Mouse (Mus musculus): ENCODE measurements around the gene Tceal8. TPM values are rescaled to one million over a fixed set of nuclear protein-coding genes. Genes with fewer than 3 reads are reported as not detected.
"Not testable (repeated sequence)": the region's sequence is repeated elsewhere in the genome, so short reads cannot be mapped to it uniquely, and the experiment has no call there.

The Tceal8 gene
- 10 to 100 TPM; 35.2 to 41.5 TPM for total RNA-seq (2021)
- long read RNA-seq, experiment 1, transcript Tceal8-201 (3 exons, 1,250 nt): major isoform, 12 of 13 reads
- long read RNA-seq, experiment 1, partial matches to known transcripts: 0 of 13 reads
- long read RNA-seq, experiment 1, other reads (novel, unspliced or antisense): 1 of 13 reads
- long read RNA-seq, experiment 2, transcript Tceal8-201 (3 exons, 1,250 nt): major isoform, 29 of 30 reads
- long read RNA-seq, experiment 2, partial matches to known transcripts: 0 of 30 reads
- long read RNA-seq, experiment 2, other reads (novel, unspliced or antisense): 1 of 30 reads

GRCm38 (mm10) chrX:136172118-136172551 lies at the start of gene Tceal8:
TSS of gene Tceal8 (minus strand) at chrX:136172342.
- DNase-seq (ENCODE audit: low spot score in 2 of 2): peak; percentile 51 to 53

GRCm38 (mm10) chrX:136216303-136216702 lies 44.2 kb upstream of the Tceal8 start:
- no peak for DNase-seq (ENCODE audit: low spot score in 2 of 2)

DNA sequence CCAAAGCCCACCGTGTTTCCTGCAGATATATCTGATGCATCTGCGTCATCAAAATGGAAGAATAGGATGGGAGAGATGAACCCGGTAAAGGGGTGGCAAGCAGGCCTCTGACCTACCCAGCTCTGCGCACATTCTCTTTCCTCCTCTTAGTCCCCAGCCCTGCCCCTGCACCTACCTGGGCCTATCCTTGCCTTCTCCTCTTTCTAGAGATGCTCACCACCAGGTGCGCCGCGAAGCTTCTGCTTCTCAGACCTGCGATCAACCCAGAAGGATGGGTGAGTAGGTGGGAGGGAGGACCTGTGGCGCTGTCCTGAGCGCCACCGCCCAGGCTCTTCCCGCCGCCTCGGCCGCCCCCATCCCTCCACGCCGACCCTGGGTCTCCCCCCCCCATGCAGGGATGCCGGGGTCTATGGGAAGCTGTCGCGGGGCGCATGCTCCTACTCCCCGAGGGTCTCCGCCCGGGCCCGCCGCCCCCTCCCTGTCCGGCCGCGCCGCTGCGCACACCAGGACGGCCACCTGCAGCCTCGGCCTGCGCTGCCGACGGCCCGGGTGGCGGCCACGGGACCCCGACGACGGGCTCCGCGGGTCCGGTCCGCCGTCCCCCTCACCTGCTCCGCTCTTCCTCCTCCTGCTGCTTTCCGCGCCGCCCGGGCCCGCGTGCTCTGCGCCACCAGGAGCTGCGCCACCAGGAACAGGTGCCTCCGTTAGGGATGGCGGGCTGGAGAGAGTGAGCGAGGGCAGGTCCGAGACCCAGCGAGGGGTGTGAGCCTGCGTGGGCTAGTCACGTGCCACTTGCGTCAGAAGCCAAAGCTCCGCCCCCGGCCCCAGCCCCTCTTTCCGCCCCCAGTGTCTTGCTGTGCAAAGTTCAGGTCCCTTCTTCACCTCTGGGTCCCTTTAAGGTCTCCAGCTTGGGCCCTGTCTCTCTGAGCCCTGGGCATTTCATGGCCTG lies 42.9 kb upstream of the Tceal8 start, which contains the start of the genes Tceal7 and Bex1:
TSS of gene Tceal7 (plus strand) at position 51 of the 949 bp plus-strand sequence.
TSS of gene Bex1 (minus strand) at position 785 of the 949 bp plus-strand sequence.
- not testable (repeated sequence) for DNase-seq (ENCODE audit: low spot score in 2 of 2)

DNA sequence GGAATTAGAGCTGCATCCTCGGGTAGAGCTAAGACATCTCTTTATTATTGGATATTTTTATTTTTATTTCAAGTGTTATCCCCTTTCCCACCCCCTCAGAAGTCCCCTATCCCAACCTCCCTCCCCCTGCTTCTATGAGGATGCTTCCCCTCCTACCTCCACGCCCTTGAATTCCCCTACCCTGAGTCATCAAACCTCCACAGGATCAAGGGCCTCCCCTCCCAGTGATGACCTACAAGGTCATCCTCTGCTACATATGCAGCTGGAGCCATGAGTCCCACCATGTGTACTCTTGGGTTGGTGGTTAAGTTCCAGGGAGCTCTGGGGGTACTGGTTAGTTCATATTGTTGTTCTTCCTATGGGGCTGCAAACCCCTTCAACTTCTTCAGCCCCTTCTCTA lies 41.3 kb upstream of the Tceal8 start:
- DNase-seq (ENCODE audit: low spot score in 2 of 2): no peak

DNA sequence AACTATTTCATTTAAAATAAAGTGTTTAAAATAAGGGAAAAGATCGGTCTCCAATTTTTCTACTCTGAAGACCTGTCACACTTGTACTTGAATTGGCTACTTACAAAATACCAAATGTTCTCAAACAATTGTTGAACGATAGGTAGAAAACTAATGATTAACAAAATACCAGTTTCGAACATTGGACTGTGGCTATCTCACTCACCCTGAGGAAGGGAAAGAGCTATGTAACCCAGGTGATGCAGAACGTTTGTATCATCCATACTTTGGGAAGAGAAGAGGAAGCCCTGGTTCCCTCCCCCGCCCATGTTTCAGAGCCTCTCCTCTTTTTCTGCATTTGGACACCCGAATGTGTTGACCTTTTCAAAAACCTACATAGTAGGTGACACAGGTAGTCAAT lies 32.3 kb upstream of the Tceal8 start:
- no peak for DNase-seq (ENCODE audit: low spot score in 2 of 2)

DNA sequence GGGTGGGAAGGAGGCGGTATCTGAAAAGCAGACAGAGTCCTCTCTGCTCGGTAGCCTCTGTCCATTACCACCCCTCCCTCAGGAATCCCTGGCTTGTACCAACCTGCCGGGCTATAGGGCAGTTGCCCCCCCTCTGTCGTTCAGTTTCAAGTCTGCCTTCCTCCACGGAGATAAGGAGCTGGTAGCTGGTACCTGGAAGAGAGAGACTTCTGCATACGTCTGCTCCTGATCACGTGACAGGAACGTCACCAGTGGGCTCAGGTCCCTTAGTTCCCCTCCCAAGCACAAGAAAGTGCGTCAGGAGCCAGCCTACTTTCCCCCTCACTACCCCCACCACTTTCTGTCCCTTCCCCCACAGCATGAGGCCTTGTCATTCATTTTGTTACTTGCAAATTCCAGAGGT lies 31.5 kb upstream of the Tceal8 start, which contains the start of gene Tceal5:
TSS of gene Tceal5 (minus strand) at position 213 of the 403 bp plus-strand sequence.
- DNase-seq (ENCODE audit: low spot score in 2 of 2): no peak

GRCm38 (mm10) chrX:136203257-136203656 lies 31.1 kb upstream of the Tceal8 start:
- no peak for DNase-seq (ENCODE audit: low spot score in 2 of 2)

DNA sequence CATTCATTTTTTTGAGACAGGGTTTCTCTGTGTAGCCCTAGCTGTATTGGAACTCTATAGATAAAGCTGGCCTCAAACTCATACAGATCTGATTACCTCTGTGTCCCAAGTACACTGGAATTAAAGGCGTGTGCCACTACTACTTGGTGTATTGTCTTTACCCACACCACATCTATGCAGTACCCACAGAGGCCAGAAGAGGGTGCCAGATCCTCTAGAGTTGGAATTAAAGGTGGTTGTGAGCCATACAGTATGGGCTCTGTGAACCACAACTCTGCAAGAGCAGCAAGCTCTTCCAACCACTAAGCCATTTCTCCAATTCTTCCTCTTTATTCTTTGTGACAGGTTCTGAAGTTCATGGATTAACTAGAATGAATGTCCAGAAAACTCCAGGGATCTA lies 24.7 kb upstream of the Tceal8 start:
- peak; percentile 31 for DNase-seq (ENCODE audit: low spot score in 2 of 2)

GRCm38 (mm10) chrX:136195193-136195944 lies 23.2 kb upstream of the Tceal8 start:
- DNase-seq (ENCODE audit: low spot score in 2 of 2): no peak

- DNase-seq (ENCODE audit: low spot score in 2 of 2): no peak
Observed at GRCm38 (mm10) chrX:136183107-136183506, 11.0 kb upstream of the Tceal8 start.

DNA sequence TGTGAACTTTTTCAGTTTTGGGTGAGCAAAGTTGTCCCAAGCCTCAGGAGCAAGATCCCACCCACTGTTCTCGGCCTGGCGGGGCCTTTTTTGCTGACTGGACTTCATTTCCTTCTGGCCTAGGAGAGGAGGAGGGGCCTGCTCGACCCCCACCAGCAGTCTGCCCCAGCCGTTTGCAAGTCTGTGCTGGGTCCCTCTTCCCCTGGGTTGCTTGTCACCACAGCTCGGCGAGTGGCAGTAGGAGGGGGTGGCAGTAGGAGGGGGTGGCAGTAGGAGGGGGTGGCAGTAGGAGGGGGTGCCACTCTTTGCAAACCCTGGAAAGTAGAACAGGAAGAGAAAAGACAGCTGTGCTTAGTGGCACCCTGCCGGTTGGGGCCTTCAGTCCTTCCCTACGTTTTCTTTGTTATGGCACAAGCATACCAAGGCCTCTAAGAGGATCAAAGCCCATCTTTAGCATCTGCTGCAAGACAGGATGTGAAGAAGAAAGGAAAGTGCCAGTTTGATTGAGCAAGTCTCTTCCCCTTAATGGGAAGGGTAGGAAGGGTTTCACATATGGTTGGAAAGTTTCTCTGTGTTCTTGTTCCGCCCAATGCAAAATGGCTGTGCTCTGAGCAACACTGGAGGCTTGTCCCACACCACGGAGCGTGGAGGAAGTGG lies 8.9 kb upstream of the Tceal8 start:
- DNase-seq (ENCODE audit: low spot score in 2 of 2): no peak

DNA sequence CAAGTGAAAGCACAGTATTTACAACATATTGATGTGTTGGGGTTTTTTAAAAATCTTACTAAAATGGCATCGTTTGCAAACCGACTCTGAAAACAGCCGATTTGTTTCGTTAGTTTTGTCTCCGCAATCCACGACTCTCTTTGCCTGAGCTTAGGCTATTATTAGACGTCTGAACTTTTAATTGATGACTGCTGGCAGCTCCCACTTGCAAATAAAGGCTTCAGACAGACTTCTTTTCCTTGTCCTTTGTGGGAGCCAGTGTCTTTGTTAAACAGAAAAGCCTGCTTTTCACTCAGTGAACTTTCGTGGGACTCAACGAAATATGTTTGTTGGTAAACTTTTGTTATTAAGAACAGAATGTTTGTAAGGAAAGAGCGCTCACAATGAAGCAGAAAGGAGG lies 644 bp upstream of the Tceal8 start:
- no peak for DNase-seq (ENCODE audit: low spot score in 2 of 2)

DNA sequence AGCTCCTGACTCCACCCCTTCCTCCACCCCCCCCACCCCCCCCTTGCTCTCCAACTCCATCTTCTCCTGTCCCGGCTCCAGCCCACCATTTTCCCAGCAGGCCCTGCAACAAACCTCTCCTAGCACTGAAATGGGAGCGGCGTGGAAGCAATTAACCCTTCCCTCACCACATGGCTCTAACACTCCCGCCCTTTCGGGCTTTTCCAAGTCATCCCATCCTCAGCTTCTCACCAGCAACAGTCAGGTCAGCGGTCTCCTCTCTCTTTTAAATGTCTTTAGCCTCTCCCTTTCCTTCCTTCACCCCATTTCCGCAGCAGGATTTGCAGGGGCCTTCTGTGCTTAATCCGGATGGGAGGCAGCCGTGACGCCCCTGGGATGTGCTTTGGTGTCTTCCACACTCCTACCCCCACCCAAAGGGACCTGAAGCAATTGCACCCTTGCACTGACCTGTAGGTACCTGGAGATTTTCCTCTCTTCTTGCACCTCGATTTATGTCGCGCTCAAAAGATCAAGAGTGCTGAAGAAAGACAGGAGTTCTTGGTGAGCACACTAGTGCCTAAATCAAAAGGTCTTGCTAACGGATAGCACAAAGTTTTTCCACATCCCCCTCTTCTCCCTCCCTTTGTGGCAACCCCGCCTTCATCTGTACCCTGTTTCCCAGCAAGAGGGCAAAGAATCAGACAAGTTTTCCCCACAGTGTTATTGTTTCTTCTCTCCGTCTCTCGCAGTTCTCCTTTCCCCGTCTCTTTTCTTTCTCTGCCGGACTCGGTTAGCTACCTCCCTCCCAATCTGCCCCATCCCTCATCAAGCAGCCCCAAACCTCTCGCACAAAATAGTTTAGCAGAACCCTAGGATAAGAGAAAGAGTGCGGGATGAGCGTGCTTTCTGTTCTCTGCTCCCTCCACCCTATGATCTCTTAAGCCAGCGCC lies 689 bp downstream of the Tceal8 start:
- DNase-seq (ENCODE audit: low spot score in 2 of 2): peak; percentile 13 to 24

DNA sequence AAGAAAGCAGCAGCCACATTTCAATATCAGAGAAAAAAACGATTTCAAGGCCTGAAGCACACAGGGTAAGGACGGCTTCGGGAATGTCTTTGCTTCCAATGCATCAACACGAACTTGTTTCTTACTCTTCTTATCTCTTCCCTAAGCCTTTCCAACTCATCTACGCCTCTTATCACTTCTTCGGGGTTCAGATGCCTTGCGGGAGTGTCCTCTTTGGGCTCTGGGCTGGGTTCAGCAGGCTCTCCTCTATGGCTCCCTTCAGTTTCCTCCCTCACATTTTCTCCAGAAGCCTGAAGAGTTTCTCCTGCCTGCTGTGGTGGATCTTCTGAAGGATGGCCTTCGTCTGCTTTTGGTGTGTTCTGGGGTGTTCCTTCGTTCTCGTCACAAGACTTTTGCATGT lies 1.5 kb downstream of the Tceal8 start:
- DNase-seq (ENCODE audit: low spot score in 2 of 2): no peak

GRCm38 (mm10) chrX:136144195-136144594 lies 27.9 kb downstream of the Tceal8 start:
- DNase-seq (ENCODE audit: low spot score in 2 of 2): no peak

- no peak for DNase-seq (ENCODE audit: low spot score in 2 of 2)
Observed at GRCm38 (mm10) chrX:136143711-136144110, 28.4 kb downstream of the Tceal8 start.

GRCm38 (mm10) chrX:136141385-136141784 lies 30.8 kb downstream of the Tceal8 start:
- DNase-seq (ENCODE audit: low spot score in 2 of 2): no peak

GRCm38 (mm10) chrX:136139640-136140004 lies 32.5 kb downstream of the Tceal8 start:
- DNase-seq (ENCODE audit: low spot score in 2 of 2): not testable (repeated sequence)

Measured in adrenal gland, adult 18-20 months (tissue).